Mouse (Mus musculus) neutrophil, adult 5-6 weeks (primary cell): ENCODE results near the gene Vps45. TPM values are rescaled to one million over a fixed set of nuclear protein-coding genes. Genes with fewer than 3 reads are reported as not detected.

Experiments
- ATAC-seq: fragments of 151-379, 151-347 bp; 2 replicates; pipeline ENCODE4 v1.8.0; 2017; ENCODE audit warnings: mild to moderate bottlenecking, moderate TSS enrichment; ENCODE audit not compliant: insufficient number of reproducible peaks, poor library complexity, low FRiP score, severe bottlenecking; ENCODE audit errors: extremely low read depth
- total RNA-seq: library from RNA; stranded (forward); fragments of 200-1000 nt; gene quantifications from 2 replicates; pipeline ENCODE4 v1.2.3, GENCODE M21; 2017

Vps45 gene
- total RNA-seq, 1 experiment from 2014 or later, result 8.4 TPM

- ATAC-seq, result 0 out of 2 replicates have a peak, but pooled peaks have one; percentile 13
Measured at GRCm38 (mm10) chr3:96044559-96044958, 13.7 kb downstream of the Vps45 start.

DNA sequence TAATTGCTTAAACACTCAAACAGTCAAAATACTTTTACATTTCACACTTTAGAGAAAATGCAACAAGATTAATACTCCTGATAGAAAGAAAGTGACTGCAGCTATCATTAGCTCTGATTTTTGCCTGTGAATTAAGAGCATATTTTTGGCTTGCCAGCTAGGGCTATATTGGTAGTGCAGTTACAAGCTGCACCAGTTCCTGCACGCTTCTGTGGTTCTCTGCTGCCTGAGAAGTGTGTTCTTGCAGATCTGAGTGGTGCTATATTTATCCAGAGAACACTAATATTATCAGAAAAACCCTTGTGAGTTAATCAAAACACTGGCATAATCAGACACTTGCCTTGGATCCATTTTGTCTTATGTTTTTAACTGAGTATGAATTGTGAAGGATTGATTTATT, 15.2 kb downstream of the Vps45 start:
- no peak for ATAC-seq

DNA sequence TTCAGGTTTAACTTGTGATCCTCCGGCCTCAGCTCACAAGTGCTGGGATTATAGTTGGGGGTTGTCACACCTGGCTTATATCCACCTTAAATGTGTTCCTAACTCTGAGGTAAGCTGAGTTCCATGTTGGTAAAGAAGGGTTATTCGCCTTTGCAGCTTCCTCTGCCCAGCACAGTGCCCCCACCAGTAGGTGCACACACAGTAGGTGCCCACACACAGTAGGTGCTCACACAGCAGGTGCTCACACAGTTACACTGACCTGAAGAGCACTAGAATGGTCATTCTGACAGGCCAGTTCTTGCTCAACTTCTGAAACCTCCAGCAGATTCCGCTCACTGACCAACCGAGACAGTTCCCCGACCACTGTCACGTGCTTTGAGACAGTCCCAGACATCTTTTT, 17.2 kb downstream of the Vps45 start:
- ATAC-seq, result no peak

DNA sequence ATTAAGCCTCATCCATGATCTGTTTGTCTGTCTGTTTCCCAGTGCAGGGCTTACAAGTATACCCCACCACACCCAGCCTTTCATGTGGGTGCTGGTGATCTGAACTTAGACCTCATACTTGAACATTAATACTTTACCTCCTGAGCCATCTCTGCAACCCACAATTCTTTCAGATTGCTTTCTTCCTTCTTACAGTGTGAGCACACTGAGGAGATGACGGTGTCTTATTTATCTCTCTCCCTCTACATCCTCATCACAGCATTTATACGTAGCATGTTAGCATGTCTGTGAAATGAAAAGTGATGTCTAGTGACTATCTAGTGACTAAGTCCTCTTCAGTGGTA, 17.6 kb downstream of the Vps45 start:
- ATAC-seq, result no peak

DNA sequence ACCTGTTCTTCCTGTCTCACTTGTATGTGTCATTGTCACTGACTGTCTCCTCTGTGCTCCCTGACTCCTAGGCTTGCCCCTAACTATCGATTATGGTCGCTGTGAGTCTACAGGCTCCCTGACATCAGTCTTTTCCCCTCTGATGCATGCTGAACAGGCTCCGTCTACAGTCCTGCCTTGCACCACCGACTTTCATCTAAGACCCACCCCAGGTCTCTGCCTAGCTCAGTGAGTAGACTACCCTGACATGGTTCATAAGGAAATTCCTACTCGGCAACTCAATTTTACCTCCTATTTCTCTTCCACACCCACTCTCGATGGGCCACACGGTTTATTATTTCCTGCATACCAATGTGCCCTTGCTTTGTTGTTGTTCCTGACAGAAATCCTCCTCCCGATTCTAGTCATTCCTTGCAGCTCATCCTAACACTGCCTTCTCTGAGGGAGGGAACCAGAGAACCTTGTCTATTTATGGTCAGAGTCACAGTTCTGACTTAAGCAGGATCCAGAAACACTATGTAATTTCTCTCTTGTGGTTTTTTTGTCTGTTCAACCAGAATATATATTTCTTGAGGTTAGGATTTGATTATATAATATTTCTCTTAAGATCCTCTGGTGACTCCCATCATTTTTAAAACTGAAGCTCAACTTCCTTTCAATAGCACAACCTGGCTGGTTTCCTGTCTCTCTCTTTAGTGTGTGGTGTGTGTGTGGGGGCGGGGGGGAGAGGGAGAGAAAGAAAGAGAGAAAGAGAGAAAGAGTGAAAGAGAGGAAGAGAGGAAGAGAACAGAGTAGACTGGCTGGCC, 18.2 kb downstream of the Vps45 start:
- ATAC-seq, result no peak

DNA sequence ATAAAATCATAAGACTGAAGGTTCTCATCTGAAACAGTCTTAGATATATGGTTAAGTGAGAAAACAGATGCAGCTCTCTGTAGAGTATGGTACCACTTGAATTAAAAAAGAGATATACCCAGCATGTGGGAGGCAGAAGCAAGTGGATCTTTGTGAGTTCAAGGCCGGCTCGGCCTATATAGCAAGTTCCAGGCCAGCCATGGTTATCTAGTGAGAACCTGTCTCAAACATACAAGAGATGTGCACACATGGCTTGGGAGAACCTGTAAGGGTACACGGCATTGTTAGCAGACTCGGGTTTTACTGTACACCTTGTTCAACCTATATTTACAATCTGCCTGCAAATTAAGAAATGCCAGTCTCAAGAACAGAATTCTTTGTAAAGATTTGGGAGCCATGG, 19.4 kb downstream of the Vps45 start:
- no peak for ATAC-seq

DNA sequence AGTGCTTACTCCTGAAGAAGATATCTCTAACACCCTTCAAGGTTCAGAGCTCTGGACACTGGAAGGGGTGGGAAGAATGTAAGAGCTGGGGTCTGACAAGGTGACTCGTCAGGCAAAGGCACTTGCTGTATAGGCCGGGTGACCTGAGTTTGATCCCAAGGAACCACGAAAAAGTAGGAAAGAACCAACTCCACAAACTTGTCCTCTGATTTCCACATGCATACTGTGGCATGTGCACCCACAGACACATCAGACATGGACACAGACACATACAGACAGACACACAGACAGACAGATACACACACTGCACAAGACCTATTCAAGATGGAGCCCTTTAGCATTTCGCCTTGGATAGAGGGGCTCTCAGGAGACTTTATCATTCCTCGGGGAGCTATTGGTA, 20.1 kb downstream of the Vps45 start:
- no peak for ATAC-seq

DNA sequence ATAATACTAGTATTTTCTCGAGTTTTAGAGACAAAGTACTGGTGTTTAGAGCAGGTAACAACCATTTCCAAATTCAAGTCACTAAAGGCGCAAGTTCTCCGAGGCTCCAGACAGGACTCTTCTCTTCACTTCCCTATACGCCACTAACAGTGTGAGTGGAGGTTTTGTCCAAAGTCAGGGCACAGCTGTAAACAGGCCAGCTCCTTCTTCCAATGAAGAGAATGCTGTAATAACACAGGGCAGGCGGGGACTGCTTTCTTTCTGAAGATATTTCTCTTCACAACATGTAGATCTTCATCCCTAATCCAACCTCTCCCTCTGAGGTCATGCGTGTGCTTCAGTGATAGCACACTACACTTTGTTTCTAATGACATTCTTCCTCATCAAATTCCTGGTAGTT, 21.5 kb downstream of the Vps45 start:
- ATAC-seq, result no peak

DNA sequence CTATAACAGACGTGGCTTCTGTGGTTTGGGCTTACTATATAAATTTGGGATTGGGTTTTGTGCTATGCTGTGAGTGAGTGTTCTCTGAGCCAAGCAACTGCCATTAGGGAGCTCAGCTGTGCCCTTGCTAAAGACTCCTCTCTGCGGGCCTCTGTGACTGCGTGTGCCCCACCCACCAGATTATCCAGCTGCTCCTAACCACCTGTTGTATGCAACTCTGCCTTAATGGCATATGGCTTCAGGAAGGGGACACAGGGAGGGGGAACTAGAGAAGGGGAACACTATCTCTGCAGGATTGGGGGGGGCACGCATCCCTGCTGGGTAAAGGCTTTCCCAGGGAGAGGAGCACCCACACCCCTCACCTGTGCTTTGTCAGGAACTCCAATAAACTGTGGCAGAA, 25.2 kb downstream of the Vps45 start:
- ATAC-seq, result no peak

DNA sequence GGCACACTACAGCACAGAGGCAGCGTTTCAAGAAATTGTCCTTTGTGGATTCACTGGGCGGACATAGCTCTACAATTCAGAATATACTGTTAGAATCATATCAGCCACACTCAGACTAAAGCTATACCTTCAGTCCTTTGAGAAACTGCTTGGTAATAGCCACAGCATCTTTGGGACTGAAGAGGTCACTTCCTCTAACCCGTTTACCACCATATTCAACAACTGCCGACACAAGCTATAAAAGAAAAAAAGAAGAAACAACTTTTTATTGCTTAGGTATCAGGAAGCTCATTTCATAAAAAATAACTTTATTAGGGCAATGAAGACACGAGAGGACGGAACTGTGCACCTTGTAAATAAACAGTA, 25.6 kb downstream of the Vps45 start:
- ATAC-seq, result no peak; the same call in 1 of the 2 replicates

GRCm38 (mm10) chr3:96031991-96032651, 26.1 kb downstream of the Vps45 start:
- peak; percentile 63; the same call in 1 of the 2 replicates for ATAC-seq

DNA sequence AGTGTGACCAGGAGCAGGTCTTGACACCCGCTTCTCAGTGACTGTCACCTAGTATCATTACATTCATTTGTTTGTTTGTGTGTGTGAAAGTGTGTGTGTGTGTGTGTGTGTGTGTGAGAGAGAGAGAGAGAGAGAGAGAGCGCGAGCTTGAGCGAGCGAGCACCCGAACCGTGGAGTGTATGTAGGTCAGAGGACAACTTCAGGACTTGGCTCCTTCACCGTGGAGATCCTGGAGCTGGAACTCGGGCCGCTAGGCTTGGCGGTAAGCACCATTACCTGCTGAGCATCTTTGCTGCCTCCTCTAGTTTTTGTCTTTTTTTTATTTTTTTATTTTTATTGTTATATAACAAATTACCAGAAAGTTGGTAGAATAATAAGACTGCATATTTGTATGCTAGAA, 28.5 kb downstream of the Vps45 start:
- ATAC-seq, result no peak

GRCm38 (mm10) chr3:96029336-96029735, 28.9 kb downstream of the Vps45 start:
- no peak for ATAC-seq

DNA sequence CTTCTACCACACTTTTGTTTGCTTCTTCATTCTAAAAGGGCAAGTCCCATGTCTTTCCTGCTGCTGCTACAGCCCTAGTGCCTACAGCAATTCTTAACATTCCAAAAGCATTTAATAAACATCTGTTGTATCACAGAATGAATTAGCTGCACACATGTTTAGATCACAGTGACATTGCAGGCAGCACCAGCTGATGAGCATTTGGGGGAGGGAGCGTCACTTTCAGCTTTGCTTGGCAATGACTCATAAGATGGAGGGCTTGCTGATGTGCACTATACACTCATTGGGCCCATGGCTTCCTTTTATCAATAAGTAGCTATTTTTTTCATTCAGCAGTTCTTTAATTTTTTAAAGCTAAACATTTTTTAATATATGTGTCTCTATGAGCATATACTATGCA, 30.4 kb downstream of the Vps45 start:
- no peak for ATAC-seq

DNA sequence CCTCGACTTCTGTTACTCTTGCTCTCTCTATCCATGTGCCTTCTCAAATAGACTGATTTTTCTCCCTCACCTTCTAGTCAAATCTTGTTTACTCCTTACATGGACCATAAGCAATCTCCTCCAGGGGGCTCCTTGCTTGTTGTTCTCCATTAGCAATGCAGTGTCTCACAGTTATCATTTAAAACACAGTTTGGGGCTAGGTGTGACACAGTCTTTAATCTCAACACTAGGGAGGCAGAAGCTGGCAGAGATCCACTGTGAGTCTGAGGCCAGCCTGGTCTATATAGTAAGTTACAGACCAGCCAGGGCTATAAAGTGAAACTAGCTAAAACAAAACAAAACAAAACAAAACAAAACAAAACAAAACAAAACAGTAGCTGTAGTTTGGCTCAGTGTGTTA, 31.1 kb downstream of the Vps45 start:
- ATAC-seq, result no peak

- no peak for ATAC-seq
Measured at GRCm38 (mm10) chr3:96021421-96022128, 36.7 kb downstream of the Vps45 start.

DNA sequence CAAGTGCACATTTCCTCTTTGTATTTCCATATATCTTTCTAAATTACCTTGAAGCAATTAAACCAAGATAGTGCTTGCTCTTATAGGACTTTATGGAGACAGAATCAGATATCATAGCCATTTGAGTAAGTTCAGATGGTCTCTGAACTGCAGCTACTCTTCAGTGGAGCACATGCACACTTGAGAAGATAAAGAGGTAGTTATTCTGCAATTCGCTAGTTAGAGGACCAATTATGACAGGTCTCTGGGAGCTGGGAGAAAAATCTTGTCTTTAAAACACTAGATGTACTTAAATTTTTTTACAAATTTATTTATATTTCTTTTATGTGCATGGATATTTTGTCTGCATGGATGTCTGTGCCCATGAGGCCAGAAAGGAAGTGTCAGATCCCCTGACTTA, 37.5 kb downstream of the Vps45 start:
- ATAC-seq, result no peak

DNA sequence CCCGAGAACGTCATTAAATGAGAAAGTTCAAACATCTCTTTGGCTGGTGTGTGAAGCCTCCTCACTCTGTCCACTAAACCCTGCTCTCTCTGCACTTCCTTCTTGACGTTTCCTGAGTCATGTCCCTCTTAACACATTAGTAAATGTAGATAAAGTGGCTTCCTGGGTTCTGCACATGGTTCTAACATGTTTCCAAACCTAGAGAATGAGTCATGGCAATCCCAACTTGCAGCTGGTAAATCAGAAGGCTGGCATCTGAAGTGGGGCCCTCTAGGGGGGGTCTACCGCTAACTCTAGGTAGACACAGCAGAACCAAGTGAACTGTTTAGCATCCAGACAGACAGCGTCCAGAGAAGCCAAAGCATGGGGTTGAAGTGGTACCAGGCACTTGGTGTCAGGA, 40.8 kb downstream of the Vps45 start:
- no peak for ATAC-seq

DNA sequence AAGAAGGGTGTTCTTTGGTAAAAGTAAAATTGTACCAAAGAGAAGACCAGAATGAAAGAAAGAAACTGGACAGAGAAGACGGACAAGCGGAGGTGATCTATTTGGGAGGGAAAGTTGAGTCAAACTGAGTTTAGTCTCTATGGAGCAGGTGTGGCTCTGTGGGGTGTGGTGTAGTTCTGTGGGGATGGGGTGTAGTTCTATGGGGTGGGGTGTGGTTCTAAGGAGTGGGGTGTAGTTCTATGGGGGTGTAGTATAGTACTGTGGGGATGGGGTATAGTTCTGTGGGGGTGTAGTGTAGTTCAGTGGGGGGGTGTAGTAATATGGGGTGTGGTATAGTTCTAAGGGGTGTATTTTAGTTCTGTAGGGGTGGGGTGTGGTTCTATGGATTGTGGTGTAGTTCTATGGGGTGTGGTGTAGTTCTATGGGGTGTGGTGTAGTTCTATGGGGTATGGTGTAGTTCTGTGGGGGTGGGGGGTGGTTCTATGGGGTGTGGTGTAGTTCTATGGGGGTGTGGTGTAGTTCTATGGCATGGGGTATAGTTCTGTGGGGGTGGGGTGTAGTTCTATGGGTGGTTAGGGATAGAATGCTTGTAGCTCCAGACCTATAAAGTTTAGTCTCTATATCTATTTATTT, 41.9 kb downstream of the Vps45 start:
- no peak for ATAC-seq

DNA sequence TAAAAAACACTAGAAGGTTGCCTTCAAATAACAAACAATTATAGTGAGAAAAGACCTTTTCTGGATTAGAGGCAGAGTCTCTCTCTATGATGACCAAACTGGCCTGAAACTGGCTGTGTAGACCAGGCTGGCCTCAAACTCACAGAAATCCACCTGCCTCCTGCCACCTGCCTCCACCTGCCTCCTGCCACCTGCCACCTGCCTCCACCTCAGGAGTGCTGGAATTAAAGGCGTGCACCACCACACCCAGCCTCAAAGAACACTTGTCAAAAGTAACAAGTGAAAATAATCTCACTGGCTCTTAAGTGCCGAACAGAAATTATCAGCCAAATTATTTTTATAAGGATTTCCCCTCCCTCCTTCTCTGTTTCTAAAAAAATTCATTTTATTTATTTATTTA, 42.6 kb downstream of the Vps45 start:
- ATAC-seq, result no peak
